Mouse (Mus musculus): ENCODE data around the gene Eva1c. TPM values are rescaled to one million over a fixed set of nuclear protein-coding genes. Genes with fewer than 3 reads are reported as not detected.

Gene Eva1c
- polyA plus RNA-seq (2014; fragmentation: Nextera tagmentation; extraction: Ambion mirVana) = 1.2 and 1.4 TPM in 2 replicates

GRCm38 (mm10) chr16:90826457-90826856 is at the start of gene Eva1c:
Gene Eva1c (plus strand): TSS chr16:90826719.
- WGBS = 64% methylated on average over 7 of the region's 7 CpGs

GRCm38 (mm10) chr16:90779783-90780182 is 46.7 kb upstream of the Eva1c start:
- Histone ChIP-seq H3K9me3 (ENCODE audit: low read depth, low read length) (no peaks in the 10 kb centered on the region), H3K27me3 (ENCODE audit: insufficient read depth, low read length) (no peaks in the 10 kb centered on the region), H3K9ac (no peak overlapping the region), H3K27ac (ENCODE audit: low read depth) (no peak overlapping the region), H3K36me3 (ENCODE audit: insufficient read depth) (peaks cover 72% of the 10 kb centered on the region), H3K4me3 (ENCODE audit: low read depth, low read length) (no peak overlapping the region), H3K4me1 (ENCODE audit: insufficient read depth) (no peaks in the 10 kb centered on the region), H3K4me2 (no peak overlapping the region)
- WGBS = 18% methylated on average over 11 of the region's 11 CpGs
- DNase-seq (peak; percentile 51), ATAC-seq (ENCODE audit: insufficient read depth) (peak; percentile 81; the same call in 1 of the 2 replicates)
- TF ChIP-seq CTCF (IDR thresholded peaks at IDR 0.05; ENCODE audit: low read depth) = no peak

More at GRCm38 (mm10) chr16:90826457-90826856, at the start of gene Eva1c:
- Histone ChIP-seq H3K36me3 (ENCODE audit: insufficient read depth) (no peaks in the 10 kb centered on the region), H3K9me3 (ENCODE audit: low read depth, low read length) (no peaks in the 10 kb centered on the region), H3K4me3 (ENCODE audit: low read depth, low read length) (no peak within 1 kb of the TSS), H3K9ac (no peak within 1 kb of the TSS), H3K4me2 (no peak within 1 kb of the TSS), H3K27ac (ENCODE audit: low read depth) (no peak within 1 kb of the TSS), H3K27me3 (ENCODE audit: insufficient read depth, low read length) (peaks cover 19% of the 10 kb centered on the region), H3K4me1 (ENCODE audit: insufficient read depth) (peaks cover 5% of the 10 kb centered on the region; the same call in 1 of the 2 replicates)
- ATAC-seq (ENCODE audit: insufficient read depth) (no peak), DNase-seq (no peak)
- TF ChIP-seq CTCF (IDR thresholded peaks at IDR 0.05; ENCODE audit: low read depth) = peak; percentile 31

GRCm38 (mm10) chr16:90783302-90783701 is 43.2 kb upstream of the Eva1c start:
- Histone ChIP-seq H3K27me3 (ENCODE audit: insufficient read depth, low read length) (no peaks in the 10 kb centered on the region), H3K9ac (no peak overlapping the region), H3K27ac (ENCODE audit: low read depth) (no peak overlapping the region), H3K4me3 (ENCODE audit: low read depth, low read length) (no peak overlapping the region), H3K9me3 (ENCODE audit: low read depth, low read length) (no peaks in the 10 kb centered on the region), H3K4me2 (no peak overlapping the region), H3K36me3 (ENCODE audit: insufficient read depth) (peaks cover 88% of the 10 kb centered on the region), H3K4me1 (ENCODE audit: insufficient read depth) (no peaks in the 10 kb centered on the region)
- 82% methylated on average over 11 of the region's 11 CpGs for WGBS
- ATAC-seq (ENCODE audit: insufficient read depth) (no peak), DNase-seq (no peak)
- no peak for TF ChIP-seq CTCF (IDR thresholded peaks at IDR 0.05; ENCODE audit: low read depth)

GRCm38 (mm10) chr16:90785257-90785656 is 41.3 kb upstream of the Eva1c start:
- no peak for ATAC-seq (ENCODE audit: insufficient read depth)
- WGBS = 49% methylated on average over 4 of the region's 4 CpGs

GRCm38 (mm10) chr16:90788580-90788979 is 37.9 kb upstream of the Eva1c start:
- Histone ChIP-seq H3K4me2 (no peak overlapping the region), H3K9ac (no peak overlapping the region), H3K9me3 (ENCODE audit: low read depth, low read length) (no peaks in the 10 kb centered on the region), H3K27me3 (ENCODE audit: insufficient read depth, low read length) (no peaks in the 10 kb centered on the region), H3K4me3 (ENCODE audit: low read depth, low read length) (no peak overlapping the region), H3K4me1 (ENCODE audit: insufficient read depth) (no peaks in the 10 kb centered on the region), H3K27ac (ENCODE audit: low read depth) (no peak overlapping the region), H3K36me3 (ENCODE audit: insufficient read depth) (peaks cover 87% of the 10 kb centered on the region)
- WGBS = 90% methylated on average over 6 of the region's 6 CpGs
- no peak for TF ChIP-seq CTCF (IDR thresholded peaks at IDR 0.05; ENCODE audit: low read depth)
- no peak for ATAC-seq (ENCODE audit: insufficient read depth)
- no peak for DNase-seq

More at GRCm38 (mm10) chr16:90785257-90785656, 41.3 kb upstream of the Eva1c start:
- no peaks in the 10 kb centered on the region for H3K4me1 ChIP-seq (ENCODE audit: insufficient read depth)
- no peak for DNase-seq
- H3K4me2 ChIP-seq = no peak overlapping the region
- no peak overlapping the region for H3K9ac ChIP-seq
- no peaks in the 10 kb centered on the region for H3K27me3 ChIP-seq (ENCODE audit: insufficient read depth, low read length)
- no peak overlapping the region for H3K27ac ChIP-seq (ENCODE audit: low read depth)
- H3K4me3 ChIP-seq (ENCODE audit: low read depth, low read length) = no peak overlapping the region
- H3K9me3 ChIP-seq (ENCODE audit: low read depth, low read length) = no peaks in the 10 kb centered on the region
- H3K36me3 ChIP-seq (ENCODE audit: insufficient read depth) = peaks cover 89% of the 10 kb centered on the region
- TF ChIP-seq CTCF (IDR thresholded peaks at IDR 0.05; ENCODE audit: low read depth) = no peak

- ATAC-seq (ENCODE audit: insufficient read depth) = no peak
Measured at GRCm38 (mm10) chr16:90790946-90791345, 35.6 kb upstream of the Eva1c start.

GRCm38 (mm10) chr16:90792066-90792465 is 34.5 kb upstream of the Eva1c start:
- no peak overlapping the region for H3K4me3 ChIP-seq (ENCODE audit: low read depth, low read length)
- no peaks in the 10 kb centered on the region for H3K9me3 ChIP-seq (ENCODE audit: low read depth, low read length)
- H3K36me3 ChIP-seq (ENCODE audit: insufficient read depth) = peaks cover 83% of the 10 kb centered on the region
- DNase-seq (no peak), ATAC-seq (ENCODE audit: insufficient read depth) (no peak)
- WGBS = 74% methylated on average over 5 of the region's 5 CpGs
- no peaks in the 10 kb centered on the region for H3K27me3 ChIP-seq (ENCODE audit: insufficient read depth, low read length)
- no peak overlapping the region for H3K27ac ChIP-seq (ENCODE audit: low read depth)
- H3K9ac ChIP-seq = no peak overlapping the region
- no peak for TF ChIP-seq CTCF (IDR thresholded peaks at IDR 0.05; ENCODE audit: low read depth)
- no peaks in the 10 kb centered on the region for H3K4me1 ChIP-seq (ENCODE audit: insufficient read depth)
- no peak overlapping the region for H3K4me2 ChIP-seq

More at GRCm38 (mm10) chr16:90790946-90791345, 35.6 kb upstream of the Eva1c start:
- no peak for TF ChIP-seq CTCF (IDR thresholded peaks at IDR 0.05; ENCODE audit: low read depth)
- 93% methylated on average over 6 of the region's 6 CpGs for WGBS
- Histone ChIP-seq H3K9ac (no peak overlapping the region), H3K36me3 (ENCODE audit: insufficient read depth) (peaks cover 83% of the 10 kb centered on the region), H3K9me3 (ENCODE audit: low read depth, low read length) (no peaks in the 10 kb centered on the region), H3K27me3 (ENCODE audit: insufficient read depth, low read length) (no peaks in the 10 kb centered on the region), H3K4me2 (no peak overlapping the region), H3K4me1 (ENCODE audit: insufficient read depth) (no peaks in the 10 kb centered on the region), H3K27ac (ENCODE audit: low read depth) (no peak overlapping the region), H3K4me3 (ENCODE audit: low read depth, low read length) (no peak overlapping the region)
- no peak for DNase-seq
